Mouse (Mus musculus): ENCODE results near the gene Nae1.

GRCm38 (mm10) chr8:104541515-104541880 lies 7.1 kb upstream of the Nae1 start:
- TF ChIP-seq CTCF (conservative IDR thresholded peaks at IDR 0.05; ENCODE audit: low read length) (no peak), POU5F1 (IDR thresholded peaks at IDR 0.05; ENCODE audit: borderline replicate concordance, low read length) (no peak)

All from E14TG2a.4 (cell line).